Comparison of ENCODE assay signal across 9 mouse cellular contexts in the genomic region with DNA sequence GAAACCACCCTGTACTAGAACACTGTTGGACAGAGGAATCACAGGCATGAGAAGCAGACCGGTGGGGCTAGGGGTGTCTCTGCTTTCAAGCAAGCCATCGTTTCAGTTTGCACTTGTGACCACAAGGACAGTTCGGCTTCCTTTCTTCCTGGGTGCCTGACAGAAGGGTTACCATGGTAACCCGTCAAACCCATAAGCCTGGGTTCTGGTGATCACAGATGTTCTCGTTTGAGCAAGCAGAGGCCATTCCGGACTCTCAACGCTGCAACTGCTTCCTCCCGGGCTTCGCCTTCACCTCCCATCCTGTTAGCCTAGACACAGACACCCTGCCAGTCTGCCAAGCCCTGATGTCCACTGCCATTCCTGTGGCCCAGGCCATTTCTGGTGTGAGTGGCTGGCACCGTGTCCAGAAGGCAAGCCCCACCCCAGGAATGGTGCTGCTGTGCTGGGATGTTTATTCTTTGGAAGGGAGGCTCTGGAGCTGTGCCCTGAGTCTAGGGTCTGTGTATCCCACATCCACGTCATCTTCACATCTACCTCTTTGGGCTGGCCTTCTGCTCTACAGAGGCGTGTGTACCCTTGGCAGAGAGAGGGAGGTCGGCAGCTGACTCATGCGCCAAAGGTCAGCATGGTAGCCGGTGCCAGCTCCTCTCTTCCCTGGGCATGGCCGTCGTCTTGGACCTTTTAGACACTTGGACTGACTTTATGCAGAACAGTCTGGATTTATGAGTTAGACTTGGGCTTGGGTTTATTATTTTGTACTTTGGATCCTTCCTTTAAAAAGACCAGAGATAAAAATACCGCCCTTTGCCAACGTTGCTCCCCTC.
DNase-seq lines count a peak whose midpoint lies in the region; ATAC-seq and TF ChIP-seq lines count a peak whose summit lies in the region.
"Had no signal": no experiment of that assay in that cellular context is flagged by ENCODE, and none has a peak within 500 bp of the region (broad histone marks: within the 10 kb centered on the region; RNA-seq: fewer than 3 reads in every experiment).

No protein-coding gene starts in this region.

- peaks cover 9% of the 10 kb centered on the region; the same call in 1 of the 2 replicates for H3K4me1 ChIP-seq in kidney, embryonic 14.5 days (ENCODE audit: control insufficient read depth, insufficient read depth, low read length)
- H3K4me1 ChIP-seq in forebrain, postnatal 0 days (ENCODE audit: insufficient read depth), result peaks cover 14% of the 10 kb centered on the region; the same call in 1 of the 2 replicates
- 0 out of 2 replicates have a peak, but pooled peaks cover 3% of the 10 kb centered on the region for H3K4me1 ChIP-seq in liver, embryonic 11.5 days (replicated peaks; ENCODE audit: control insufficient read depth, insufficient read depth, low read length)

- ATAC-seq in kidney, embryonic 14.5 days (ENCODE audit: low FRiP score, low TSS enrichment), result no peak
- ATAC-seq in forebrain, postnatal 0 days, result peak; percentile 66
- ATAC-seq in liver, embryonic 11.5 days (replicated peaks; ENCODE audit: low FRiP score), result no peak
- ATAC-seq: Patski had no signal

- 77% methylated on average over 19 of the region's 19 CpGs for WGBS in kidney, embryonic 14.5 days
- 64% methylated on average over 19 of the region's 19 CpGs for WGBS in forebrain, postnatal 0 days
- WGBS in liver, embryonic 11.5 days, result 78% methylated on average over 19 of the region's 19 CpGs

- 0 out of 2 replicates have a peak, but pooled peaks have one; percentile 4 for TF ChIP-seq CTCF in forebrain, postnatal 0 days (IDR thresholded peaks at IDR 0.05; ENCODE audit: low read depth)

- H3K4me3 ChIP-seq in kidney, embryonic 14.5 days (ENCODE audit: low read length), result no peak overlapping the region
- H3K4me3 ChIP-seq in forebrain, postnatal 0 days (ENCODE audit: low read depth, low read length), result no peak overlapping the region
- no peak overlapping the region for H3K4me3 ChIP-seq in liver, embryonic 11.5 days (ENCODE audit: low read depth, low read length)

- no peaks in the 10 kb centered on the region for H3K36me3 ChIP-seq in kidney, embryonic 14.5 days (ENCODE audit: control insufficient read depth, insufficient read depth, low read length)
- no peaks in the 10 kb centered on the region for H3K36me3 ChIP-seq in forebrain, postnatal 0 days (ENCODE audit: insufficient read depth)
- H3K36me3 ChIP-seq in liver, embryonic 11.5 days (ENCODE audit: control insufficient read depth, insufficient read depth, low read length), result no peaks in the 10 kb centered on the region; the same call in 1 of the 2 replicates

- no peak overlapping the region for H3K9ac ChIP-seq in kidney, embryonic 14.5 days (ENCODE audit: low read depth, low read length)
- H3K9ac ChIP-seq in forebrain, postnatal 0 days, result no peak overlapping the region
- H3K9ac ChIP-seq in liver, embryonic 11.5 days (ENCODE audit: low read depth, low read length), result no peak overlapping the region

- no peaks in the 10 kb centered on the region for H3K9me3 ChIP-seq in kidney, embryonic 14.5 days (ENCODE audit: control insufficient read depth, low read length)
- no peaks in the 10 kb centered on the region for H3K9me3 ChIP-seq in forebrain, postnatal 0 days (ENCODE audit: low read length)
- H3K9me3 ChIP-seq in liver, embryonic 11.5 days (ENCODE audit: control insufficient read depth, low read length), result no peaks in the 10 kb centered on the region

- H3K27ac ChIP-seq in kidney, embryonic 14.5 days (ENCODE audit: low read depth, low read length), result no peak overlapping the region
- peak overlapping the region; percentile 45 for H3K27ac ChIP-seq in forebrain, postnatal 0 days (ENCODE audit: low read depth, low read length)
- no peak overlapping the region for H3K27ac ChIP-seq in liver, embryonic 11.5 days (ENCODE audit: low read depth, low read length)

- peak; percentile 85 to 87 for DNase-seq in kidney, adult 8-10 months
- DNase-seq in adrenal gland, adult 2 months, result peak; percentile 89
- peak; percentile 49 for DNase-seq in forebrain, postnatal 0 days
- DNase-seq in lung, postnatal 10 days, result peak; percentile 73
- no peak for DNase-seq in liver, embryonic 11.5 days (ENCODE audit: low spot score)
- no peak for DNase-seq in testis, postnatal 10 days (ENCODE audit: low spot score)
- DNase-seq in cerebellum, adult 11-12 months, result no peak

- no peak overlapping the region for H3K4me2 ChIP-seq in kidney, embryonic 14.5 days (replicated peaks; ENCODE audit: low read depth, low read length)
- H3K4me2 ChIP-seq in forebrain, postnatal 0 days (ENCODE audit: low read depth), result no peak overlapping the region
- H3K4me2 ChIP-seq in liver, embryonic 11.5 days, result no peak overlapping the region

- no peaks in the 10 kb centered on the region for H3K27me3 ChIP-seq in kidney, embryonic 14.5 days (ENCODE audit: control insufficient read depth, insufficient read depth, low read length)
- no peaks in the 10 kb centered on the region for H3K27me3 ChIP-seq in forebrain, postnatal 0 days (ENCODE audit: insufficient read depth, low read length)
- no peaks in the 10 kb centered on the region for H3K27me3 ChIP-seq in liver, embryonic 11.5 days (replicated peaks; ENCODE audit: control insufficient read depth, insufficient read depth, low read length)
- H3K27me3 ChIP-seq: Patski had no signal

Comparison
In these comparisons a context has a peak if more than half of its experiments do, and no peak if none do; other contexts are left out.
1. DNase-seq: peak in kidney, adult 8-10 months (2 of 2), adrenal gland, adult 2 months (single experiment), forebrain, postnatal 0 days (single experiment) and lung, postnatal 10 days (single experiment); none in liver, embryonic 11.5 days (single experiment), testis, postnatal 10 days (single experiment) and cerebellum, adult 11-12 months (single experiment).